Mouse (Mus musculus): ENCODE results near the gene Disp1. TPM values are rescaled to one million over a fixed set of nuclear protein-coding genes. Genes with fewer than 3 reads are reported as not detected.
A peak's percentile ranks its signal among the peaks of the same experiment; 100 is the strongest.

Gene Disp1
- polyA plus RNA-seq, 1 experiment from 2014 or later = 34.8 TPM

DNA sequence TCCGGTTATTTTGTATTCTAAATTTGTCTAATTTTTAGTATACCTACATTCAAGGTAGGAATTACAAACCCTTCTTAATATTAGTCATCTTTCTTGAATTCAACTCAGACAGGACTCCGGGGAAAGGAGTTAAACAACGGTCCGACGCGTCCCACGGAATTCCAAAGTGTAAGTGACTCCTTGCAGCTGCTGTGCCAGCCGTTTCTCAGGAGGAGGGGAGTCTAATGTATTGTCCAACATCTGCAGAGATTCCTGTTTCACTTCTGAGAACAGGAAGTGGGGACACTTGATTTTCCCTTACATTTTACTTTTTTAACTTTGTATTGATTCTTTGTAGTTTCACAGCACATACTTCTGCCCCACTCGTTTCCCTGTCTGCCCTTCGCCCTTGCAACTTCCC lies 104.9 kb downstream of the Disp1 start:
- no peak for ATAC-seq (ENCODE audit: insufficient number of reproducible peaks, low FRiP score, low TSS enrichment, low read depth)

GRCm38 (mm10) chr1:183115076-183115475 lies 106.2 kb downstream of the Disp1 start:
- H3K36me3 ChIP-seq = no peaks in the 10 kb centered on the region
- H3K27me3 ChIP-seq = no peaks in the 10 kb centered on the region
- no peak overlapping the region for H3K9ac ChIP-seq
- H3K4me1 ChIP-seq = peaks cover 59% of the 10 kb centered on the region
- WGBS = 81% methylated on average over 7 of the region's 7 CpGs
- H3K4me3 ChIP-seq = no peak overlapping the region
- no peaks in the 10 kb centered on the region for H3K9me3 ChIP-seq
- H3K27ac ChIP-seq = no peak overlapping the region
- H3K4me2 ChIP-seq = no peak overlapping the region
- no peak for ATAC-seq (ENCODE audit: insufficient number of reproducible peaks, low FRiP score, low TSS enrichment, low read depth)

More for the DNA sequence above, 104.9 kb downstream of the Disp1 start:
- no peak overlapping the region for H3K9ac ChIP-seq
- H3K4me1 ChIP-seq = peaks cover 70% of the 10 kb centered on the region
- no peaks in the 10 kb centered on the region for H3K9me3 ChIP-seq
- H3K27me3 ChIP-seq = no peaks in the 10 kb centered on the region
- 45% methylated on average over 10 of the region's 10 CpGs for WGBS
- no peaks in the 10 kb centered on the region for H3K36me3 ChIP-seq
- no peak overlapping the region for H3K27ac ChIP-seq
- no peak overlapping the region for H3K4me2 ChIP-seq
- H3K4me3 ChIP-seq = no peak overlapping the region

GRCm38 (mm10) chr1:183114554-183114953 lies 106.8 kb downstream of the Disp1 start:
- peak overlapping the region; percentile 47; the same call in 1 of the 2 replicates for H3K27ac ChIP-seq
- H3K4me1 ChIP-seq = peaks cover 54% of the 10 kb centered on the region
- no peak overlapping the region for H3K4me2 ChIP-seq

GRCm38 (mm10) chr1:183113546-183113945 lies 107.8 kb downstream of the Disp1 start:
- Histone ChIP-seq H3K4me3 (no peak overlapping the region), H3K4me2 (no peak overlapping the region), H3K9ac (no peak overlapping the region), H3K27me3 (no peaks in the 10 kb centered on the region), H3K27ac (peak overlapping the region; percentile 47), H3K36me3 (no peaks in the 10 kb centered on the region), H3K4me1 (peaks cover 52% of the 10 kb centered on the region), H3K9me3 (no peaks in the 10 kb centered on the region)
- ATAC-seq (ENCODE audit: insufficient number of reproducible peaks, low FRiP score, low TSS enrichment, low read depth) = no peak
- 45% methylated on average over 9 of the region's 9 CpGs for WGBS

More at GRCm38 (mm10) chr1:183114554-183114953, 106.8 kb downstream of the Disp1 start:
- no peak for ATAC-seq (ENCODE audit: insufficient number of reproducible peaks, low FRiP score, low TSS enrichment, low read depth)
- H3K36me3 ChIP-seq = no peaks in the 10 kb centered on the region
- no peak overlapping the region for H3K4me3 ChIP-seq
- no peak overlapping the region for H3K9ac ChIP-seq
- H3K27me3 ChIP-seq = no peaks in the 10 kb centered on the region
- 64% methylated on average over 6 of the region's 6 CpGs for WGBS
- no peaks in the 10 kb centered on the region for H3K9me3 ChIP-seq

- H3K27ac ChIP-seq = peak overlapping the region; percentile 43; the same call in 1 of the 2 replicates
- no peaks in the 10 kb centered on the region for H3K36me3 ChIP-seq
- H3K9ac ChIP-seq = no peak overlapping the region
- no peaks in the 10 kb centered on the region for H3K27me3 ChIP-seq
- WGBS = 62% methylated on average over 2 of the region's 2 CpGs
- no peaks in the 10 kb centered on the region for H3K9me3 ChIP-seq
- peaks cover 14% of the 10 kb centered on the region for H3K4me1 ChIP-seq
- H3K4me2 ChIP-seq = no peak overlapping the region
- no peak for ATAC-seq (ENCODE audit: insufficient number of reproducible peaks, low FRiP score, low TSS enrichment, low read depth)
- no peak overlapping the region for H3K4me3 ChIP-seq
Observed at GRCm38 (mm10) chr1:183107476-183107875, 113.8 kb downstream of the Disp1 start.

- no peak overlapping the region for H3K9ac ChIP-seq
- H3K27me3 ChIP-seq = no peaks in the 10 kb centered on the region
- H3K27ac ChIP-seq = no peak overlapping the region
- no peaks in the 10 kb centered on the region for H3K36me3 ChIP-seq
- no peak for ATAC-seq (ENCODE audit: insufficient number of reproducible peaks, low FRiP score, low TSS enrichment, low read depth)
- peaks cover 27% of the 10 kb centered on the region for H3K4me1 ChIP-seq
- H3K4me3 ChIP-seq = no peak overlapping the region
- WGBS = 84% methylated on average over 5 of the region's 5 CpGs
- H3K4me2 ChIP-seq = no peak overlapping the region
- no peaks in the 10 kb centered on the region for H3K9me3 ChIP-seq
Observed at GRCm38 (mm10) chr1:183104696-183105095, 116.6 kb downstream of the Disp1 start.

- no peak for ATAC-seq (ENCODE audit: insufficient number of reproducible peaks, low FRiP score, low TSS enrichment, low read depth)
- Histone ChIP-seq H3K4me1 (peaks cover 25% of the 10 kb centered on the region), H3K4me2 (no peak overlapping the region), H3K4me3 (no peak overlapping the region), H3K36me3 (peaks cover 4% of the 10 kb centered on the region), H3K27me3 (no peaks in the 10 kb centered on the region), H3K9me3 (no peaks in the 10 kb centered on the region), H3K9ac (no peak overlapping the region), H3K27ac (peak overlapping the region; percentile 17; the same call in 1 of the 2 replicates)
- WGBS = 54% methylated on average over 3 of the region's 3 CpGs
Observed at GRCm38 (mm10) chr1:183102775-183103174, 118.5 kb downstream of the Disp1 start.

GRCm38 (mm10) chr1:183102153-183102552 lies 119.2 kb downstream of the Disp1 start:
- Histone ChIP-seq H3K9ac (no peak overlapping the region), H3K4me1 (peaks cover 25% of the 10 kb centered on the region), H3K27ac (0 out of 2 replicates have a peak overlapping the region, but pooled peaks have one; percentile 7), H3K9me3 (no peaks in the 10 kb centered on the region), H3K4me3 (no peak overlapping the region), H3K27me3 (no peaks in the 10 kb centered on the region), H3K4me2 (no peak overlapping the region), H3K36me3 (peaks cover 10% of the 10 kb centered on the region)
- 24% methylated on average over 8 of the region's 8 CpGs for WGBS
- no peak for ATAC-seq (ENCODE audit: insufficient number of reproducible peaks, low FRiP score, low TSS enrichment, low read depth)

- Histone ChIP-seq H3K9ac (no peak overlapping the region), H3K4me1 (peaks cover 25% of the 10 kb centered on the region), H3K4me3 (no peak overlapping the region), H3K4me2 (no peak overlapping the region), H3K27ac (peak overlapping the region; percentile 7; the same call in 1 of the 2 replicates), H3K36me3 (peaks cover 15% of the 10 kb centered on the region), H3K27me3 (no peaks in the 10 kb centered on the region), H3K9me3 (no peaks in the 10 kb centered on the region)
- 73% methylated on average over 3 of the region's 3 CpGs for WGBS
- ATAC-seq (ENCODE audit: insufficient number of reproducible peaks, low FRiP score, low TSS enrichment, low read depth) = no peak
Observed at GRCm38 (mm10) chr1:183101371-183101770, 120.0 kb downstream of the Disp1 start.

DNA sequence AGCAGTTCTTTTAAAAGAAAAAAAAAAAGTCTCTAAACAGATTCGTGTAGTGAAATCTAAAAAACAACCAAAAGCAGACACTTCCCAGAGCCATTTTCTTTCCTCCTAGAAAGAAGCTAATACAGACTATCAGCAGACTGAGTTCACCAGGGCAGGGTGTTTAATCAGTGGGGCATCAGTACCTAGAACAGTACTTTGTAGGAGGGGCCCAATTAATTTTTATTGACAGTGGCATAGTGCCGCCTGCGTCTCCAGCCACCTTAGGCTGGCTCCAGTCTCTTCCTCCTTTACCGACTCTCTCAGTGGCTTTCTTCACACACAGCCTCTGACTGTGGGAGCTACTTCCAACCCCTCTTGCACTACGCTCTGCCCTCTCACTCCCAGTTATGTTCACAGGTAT lies 121.1 kb downstream of the Disp1 start:
- Histone ChIP-seq H3K4me2 (no peak overlapping the region), H3K4me3 (no peak overlapping the region), H3K27ac (0 out of 2 replicates have a peak overlapping the region, but pooled peaks have one; percentile 12), H3K9me3 (no peaks in the 10 kb centered on the region), H3K36me3 (peaks cover 24% of the 10 kb centered on the region), H3K4me1 (peaks cover 25% of the 10 kb centered on the region), H3K27me3 (no peaks in the 10 kb centered on the region), H3K9ac (no peak overlapping the region)
- WGBS = 53% methylated on average over 5 of the region's 5 CpGs
- ATAC-seq (ENCODE audit: insufficient number of reproducible peaks, low FRiP score, low TSS enrichment, low read depth) = no peak

DNA sequence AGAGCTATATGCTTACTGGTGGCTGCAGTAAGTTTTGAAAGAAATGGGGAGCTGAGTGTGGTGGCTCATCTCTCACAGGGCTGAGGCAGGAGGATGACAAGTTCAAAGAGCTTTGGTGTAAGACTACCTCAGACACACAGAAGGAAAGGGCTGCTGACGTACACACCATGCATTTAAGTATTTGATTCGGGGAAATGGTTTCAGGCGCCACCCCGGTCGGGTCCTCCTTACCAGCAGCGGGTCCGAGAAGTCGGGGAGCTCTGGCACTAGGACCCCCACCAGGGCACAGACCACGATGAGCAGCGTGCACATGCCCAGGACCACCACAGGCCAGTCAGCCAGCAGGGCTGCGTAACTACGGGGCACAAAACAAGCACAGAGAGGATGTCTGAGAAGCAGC lies 121.6 kb downstream of the Disp1 start:
- H3K27ac ChIP-seq = no peak overlapping the region
- WGBS = 90% methylated on average over 12 of the region's 12 CpGs
- H3K9me3 ChIP-seq = no peaks in the 10 kb centered on the region
- peaks cover 30% of the 10 kb centered on the region for H3K36me3 ChIP-seq
- no peak for ATAC-seq (ENCODE audit: insufficient number of reproducible peaks, low FRiP score, low TSS enrichment, low read depth)
- peaks cover 25% of the 10 kb centered on the region for H3K4me1 ChIP-seq
- no peak overlapping the region for H3K4me2 ChIP-seq
- H3K9ac ChIP-seq = no peak overlapping the region
- no peak overlapping the region for H3K4me3 ChIP-seq
- no peaks in the 10 kb centered on the region for H3K27me3 ChIP-seq

- H3K27ac ChIP-seq = no peak overlapping the region
- no peak overlapping the region for H3K4me3 ChIP-seq
- no peak overlapping the region for H3K4me2 ChIP-seq
- no peaks in the 10 kb centered on the region for H3K27me3 ChIP-seq
- no peaks in the 10 kb centered on the region for H3K9me3 ChIP-seq
- H3K36me3 ChIP-seq = peaks cover 45% of the 10 kb centered on the region
- no peak overlapping the region for H3K9ac ChIP-seq
- ATAC-seq (ENCODE audit: insufficient number of reproducible peaks, low FRiP score, low TSS enrichment, low read depth) = no peak
- H3K4me1 ChIP-seq = peaks cover 18% of the 10 kb centered on the region
- 89% methylated on average over 10 of the region's 10 CpGs for WGBS
Observed at GRCm38 (mm10) chr1:183097606-183098005, 123.7 kb downstream of the Disp1 start.
